Mouse (Mus musculus): ENCODE results near the gene Hnrnpc. TPM values are rescaled to one million over a fixed set of nuclear protein-coding genes. Genes with fewer than 3 reads are reported as not detected.
"Not testable (repeated sequence)": the region's sequence is repeated elsewhere in the genome, so short reads cannot be mapped to it uniquely, and the experiment has no call there.

Hnrnpc gene
- polyA plus RNA-seq, 1 experiment from 2014 or later, result 686 TPM

DNA sequence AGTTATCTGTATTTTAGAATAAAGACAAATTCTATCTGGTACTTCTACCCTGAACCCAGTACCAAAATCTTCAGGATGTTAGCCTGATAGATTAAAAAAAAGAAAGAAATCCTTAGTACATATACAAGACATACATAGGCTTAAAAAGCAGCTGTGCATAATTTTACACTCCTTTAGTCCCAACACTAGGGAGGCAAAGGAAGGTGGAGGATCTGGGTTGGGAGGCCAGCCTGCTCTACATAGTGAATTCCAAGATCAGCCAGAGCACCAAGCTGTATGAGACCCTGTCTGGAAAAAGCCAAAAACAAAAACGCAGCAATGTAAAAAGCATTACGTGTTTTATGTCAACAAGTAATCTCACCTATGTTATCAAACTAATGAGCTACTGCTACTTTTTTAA lies 4.3 kb downstream of the Hnrnpc start:
- Histone ChIP-seq H3K9me3 (no peaks in the 10 kb centered on the region), H3K4me1 (0 out of 2 replicates have a peak, but pooled peaks cover 12% of the 10 kb centered on the region), H3K36me3 (peaks cover 36% of the 10 kb centered on the region), H3K4me3 (no peak overlapping the region), H3K27me3 (ENCODE audit: insufficient read depth, poor library complexity, severe bottlenecking) (no peaks in the 10 kb centered on the region), H3K27ac (no peak overlapping the region)
- 86% methylated on average over 2 of the region's 2 CpGs for WGBS
- no peak for DNase-seq (ENCODE audit: low spot score)

DNA sequence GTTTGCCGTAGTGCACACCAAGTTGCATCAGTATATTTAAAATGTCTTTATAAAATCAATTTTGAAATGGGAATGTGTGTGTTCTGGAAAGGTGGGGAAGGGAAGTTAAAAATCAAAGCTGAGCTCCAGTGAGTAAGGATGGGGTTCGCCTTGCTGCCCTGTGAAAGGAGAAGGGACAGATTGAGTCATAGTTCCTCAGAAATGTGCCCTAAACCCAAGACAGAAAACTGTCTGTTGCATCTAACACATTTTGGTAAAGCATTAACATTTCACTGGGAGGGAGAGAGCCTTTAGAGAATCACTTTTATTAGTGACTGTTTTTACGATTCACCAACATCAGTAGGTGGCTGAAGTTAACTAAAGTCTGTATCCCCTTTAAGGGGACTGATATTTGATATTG lies 5.4 kb downstream of the Hnrnpc start:
- H3K9me3 ChIP-seq; H3K27ac ChIP-seq; H3K27me3 ChIP-seq (ENCODE audit: insufficient read depth, poor library complexity, severe bottlenecking); H3K4me3 ChIP-seq; DNase-seq (ENCODE audit: low spot score): not testable (repeated sequence)
- WGBS, result 85% methylated on average over 3 of the region's 3 CpGs
- peaks cover 39% of the 10 kb centered on the region for H3K36me3 ChIP-seq
- 0 out of 2 replicates have a peak, but pooled peaks cover 12% of the 10 kb centered on the region for H3K4me1 ChIP-seq

DNA sequence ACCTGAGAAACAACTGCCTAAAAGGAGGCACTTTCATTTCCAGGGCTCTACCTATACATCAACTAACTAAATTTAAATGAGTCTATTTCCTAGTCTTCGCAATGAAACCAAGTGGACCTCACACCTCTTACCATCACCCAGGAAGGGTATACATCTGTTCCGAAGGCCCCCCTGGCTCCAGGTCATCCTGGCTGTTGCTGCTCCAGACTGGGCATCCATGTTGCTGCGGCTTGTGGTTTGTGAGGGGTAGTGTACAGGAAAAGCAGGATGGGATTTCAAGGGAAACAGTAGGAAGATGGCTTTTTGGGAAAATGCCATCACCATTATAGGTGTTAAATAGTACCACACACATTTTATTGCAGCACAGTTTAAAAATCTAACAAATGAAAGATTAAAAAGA lies 6.6 kb downstream of the Hnrnpc start:
- WGBS, result 92% methylated on average over 3 of the region's 3 CpGs
- H3K4me3 ChIP-seq; H3K9me3 ChIP-seq; DNase-seq (ENCODE audit: low spot score); H3K27ac ChIP-seq; H3K27me3 ChIP-seq (ENCODE audit: insufficient read depth, poor library complexity, severe bottlenecking): not testable (repeated sequence)
- H3K36me3 ChIP-seq, result peaks cover 49% of the 10 kb centered on the region
- 0 out of 2 replicates have a peak, but pooled peaks cover 12% of the 10 kb centered on the region for H3K4me1 ChIP-seq

DNA sequence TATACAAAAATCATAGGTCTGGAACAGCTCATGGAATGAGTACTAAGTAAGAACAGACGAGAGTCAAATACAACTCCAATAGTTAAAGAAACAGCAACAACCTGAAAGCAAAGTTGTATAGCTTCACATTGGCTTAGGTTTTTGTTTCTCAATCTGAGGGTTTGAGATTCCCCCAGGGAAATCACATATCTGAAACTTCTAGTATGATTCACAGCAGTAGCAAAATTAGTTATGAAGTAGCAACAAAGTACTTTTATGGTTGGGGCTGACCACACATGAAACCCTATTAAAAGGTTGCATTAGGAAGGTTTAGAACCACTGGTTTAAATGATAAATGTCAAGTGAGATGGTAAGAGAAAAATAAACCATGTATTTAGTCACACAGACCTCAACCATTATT lies 9.3 kb downstream of the Hnrnpc start:
- Histone ChIP-seq H3K4me1 (no peaks in the 10 kb centered on the region), H3K36me3 (peaks cover 65% of the 10 kb centered on the region), H3K4me3 (no peak overlapping the region), H3K27me3 (ENCODE audit: insufficient read depth, poor library complexity, severe bottlenecking) (no peaks in the 10 kb centered on the region), H3K27ac (no peak overlapping the region), H3K9me3 (no peaks in the 10 kb centered on the region)
- WGBS, result 82% methylated on average over 1 of the region's 1 CpGs
- DNase-seq (ENCODE audit: low spot score), result no peak

DNA sequence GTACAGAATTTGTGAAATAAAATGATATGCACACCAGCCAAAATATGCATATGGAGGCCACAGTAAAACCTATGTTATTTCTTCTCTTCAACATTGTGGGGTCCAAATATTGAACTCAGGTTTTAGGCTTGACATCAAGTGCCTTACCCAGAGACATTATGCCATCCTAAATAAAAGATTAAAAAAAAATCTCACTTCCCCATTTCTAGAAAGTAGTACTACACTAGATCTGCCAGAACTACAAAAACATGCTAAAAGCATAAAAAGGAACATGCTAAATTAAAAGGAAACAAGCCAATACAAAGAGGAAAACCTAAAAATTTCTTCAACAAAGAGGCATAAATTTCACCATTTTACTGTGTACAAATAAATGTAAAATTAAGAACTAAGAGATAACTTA lies 20.7 kb downstream of the Hnrnpc start:
- Histone ChIP-seq H3K4me3 (no peak overlapping the region), H3K36me3 (peaks cover 77% of the 10 kb centered on the region), H3K27me3 (ENCODE audit: insufficient read depth, poor library complexity, severe bottlenecking) (no peaks in the 10 kb centered on the region), H3K4me1 (no peaks in the 10 kb centered on the region), H3K9me3 (no peaks in the 10 kb centered on the region), H3K27ac (no peak overlapping the region)
- no peak for DNase-seq (ENCODE audit: low spot score)

DNA sequence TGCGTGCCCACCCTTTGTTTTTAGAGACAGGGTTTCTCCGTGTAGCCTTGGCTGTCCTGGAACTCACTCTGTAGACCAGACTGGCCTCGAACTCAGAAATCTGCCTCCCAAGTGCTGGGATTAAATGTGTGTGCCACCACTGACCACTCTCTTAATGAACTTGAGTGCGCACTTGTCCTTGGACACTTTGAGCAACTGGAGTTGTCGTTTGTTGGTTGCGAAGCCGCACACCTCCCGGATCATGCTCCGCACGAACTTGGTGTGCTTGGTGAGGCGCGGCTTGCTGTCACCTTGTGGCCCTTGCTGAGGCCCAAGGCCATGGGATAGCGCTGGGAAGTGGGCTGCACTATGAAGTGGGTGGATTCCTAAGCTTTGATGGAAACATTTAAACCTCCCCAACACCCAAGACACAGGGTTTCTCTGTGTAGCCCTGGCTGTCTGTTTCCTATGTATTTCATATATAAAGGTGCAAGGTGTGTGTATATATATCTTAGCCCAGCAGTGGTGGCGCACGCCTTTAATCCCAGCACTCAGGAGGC lies 32.2 kb downstream of the Hnrnpc start:
- no peaks in the 10 kb centered on the region for H3K27me3 ChIP-seq (ENCODE audit: insufficient read depth, poor library complexity, severe bottlenecking)
- H3K4me1 ChIP-seq, result no peaks in the 10 kb centered on the region
- H3K27ac ChIP-seq, result no peak overlapping the region
- DNase-seq (ENCODE audit: low spot score), result no peak
- H3K4me3 ChIP-seq, result no peak overlapping the region
- peaks cover 59% of the 10 kb centered on the region for H3K36me3 ChIP-seq
- H3K9me3 ChIP-seq, result no peaks in the 10 kb centered on the region
- WGBS, result 93% methylated on average over 15 of the region's 15 CpGs

DNA sequence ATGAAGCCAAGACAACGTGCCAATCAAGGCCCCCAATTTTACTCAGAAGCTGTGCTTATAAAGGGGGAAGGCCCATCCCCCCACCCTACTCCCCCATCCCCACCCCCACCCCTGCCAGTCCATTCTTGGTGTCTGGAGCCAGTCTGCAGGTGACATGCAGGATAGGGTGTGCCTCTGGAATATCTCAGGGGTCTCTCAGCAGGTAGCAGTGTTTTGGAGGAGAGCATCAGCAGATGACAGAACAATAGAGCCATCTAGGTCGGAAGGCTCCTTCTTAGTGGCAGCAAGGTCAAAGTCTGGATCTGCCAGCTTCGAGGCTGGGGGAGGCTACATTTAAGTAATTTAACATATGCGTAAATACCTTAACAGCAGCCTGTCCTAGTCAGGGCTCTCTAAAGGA lies 37.7 kb downstream of the Hnrnpc start:
- H3K4me1 ChIP-seq, result no peaks in the 10 kb centered on the region
- no peak overlapping the region for H3K4me3 ChIP-seq
- H3K27ac ChIP-seq, result no peak overlapping the region
- no peaks in the 10 kb centered on the region for H3K27me3 ChIP-seq (ENCODE audit: insufficient read depth, poor library complexity, severe bottlenecking)
- H3K36me3 ChIP-seq, result peaks cover 6% of the 10 kb centered on the region
- H3K9me3 ChIP-seq, result no peaks in the 10 kb centered on the region
- 51% methylated on average over 4 of the region's 4 CpGs for WGBS
- DNase-seq (ENCODE audit: low spot score), result no peak

DNA sequence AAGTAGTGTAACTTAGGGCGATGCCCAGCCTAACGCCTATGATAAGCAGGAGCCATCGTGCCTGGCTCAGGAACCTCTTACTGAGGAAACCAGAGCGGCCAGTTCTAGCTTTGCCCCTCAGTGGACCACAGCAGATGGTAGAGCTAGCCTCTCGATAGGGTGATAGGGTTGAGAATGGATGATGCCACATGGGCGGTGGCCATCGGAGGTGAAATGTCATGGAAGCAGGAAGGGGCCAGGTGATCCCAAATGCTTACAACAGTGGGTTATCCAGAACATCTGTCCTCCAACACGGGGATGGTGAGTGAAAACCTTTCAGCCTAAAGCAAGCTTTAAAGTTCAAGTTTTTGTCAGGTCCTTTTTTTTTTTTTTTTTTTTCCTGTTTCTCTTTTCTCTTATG lies 42.0 kb downstream of the Hnrnpc start:
- Histone ChIP-seq H3K36me3 (no peaks in the 10 kb centered on the region), H3K4me1 (no peaks in the 10 kb centered on the region), H3K9me3 (no peaks in the 10 kb centered on the region), H3K27me3 (ENCODE audit: insufficient read depth, poor library complexity, severe bottlenecking) (no peaks in the 10 kb centered on the region), H3K4me3 (no peak overlapping the region), H3K27ac (no peak overlapping the region)
- WGBS, result 85% methylated on average over 8 of the region's 8 CpGs
- no peak for DNase-seq (ENCODE audit: low spot score)

DNA sequence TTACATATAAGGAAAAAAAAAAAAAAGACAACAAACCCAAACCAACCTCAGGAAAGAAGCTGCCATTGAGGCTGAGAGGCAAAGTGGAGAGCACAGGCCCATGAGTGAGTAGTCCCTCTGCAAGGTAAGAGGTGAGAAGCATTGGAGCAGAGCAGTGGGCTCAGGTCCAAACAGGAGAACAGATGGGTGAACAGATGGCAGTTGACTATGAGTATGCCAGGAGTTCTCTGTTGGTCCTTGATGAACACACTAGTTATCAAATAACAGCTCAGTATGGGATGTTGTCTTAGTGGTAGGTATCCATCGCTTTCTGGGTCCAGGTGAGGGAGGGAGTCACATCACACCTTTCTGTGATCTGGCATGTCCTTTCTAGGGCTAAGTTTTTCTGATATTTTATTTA lies 43.0 kb downstream of the Hnrnpc start:
- WGBS, result 67% methylated on average over 1 of the region's 1 CpGs
- Histone ChIP-seq H3K27me3 (ENCODE audit: insufficient read depth, poor library complexity, severe bottlenecking) (no peaks in the 10 kb centered on the region), H3K27ac (no peak overlapping the region), H3K9me3 (no peaks in the 10 kb centered on the region), H3K36me3 (no peaks in the 10 kb centered on the region), H3K4me3 (no peak overlapping the region), H3K4me1 (no peaks in the 10 kb centered on the region)
- DNase-seq (ENCODE audit: low spot score), result no peak

DNA sequence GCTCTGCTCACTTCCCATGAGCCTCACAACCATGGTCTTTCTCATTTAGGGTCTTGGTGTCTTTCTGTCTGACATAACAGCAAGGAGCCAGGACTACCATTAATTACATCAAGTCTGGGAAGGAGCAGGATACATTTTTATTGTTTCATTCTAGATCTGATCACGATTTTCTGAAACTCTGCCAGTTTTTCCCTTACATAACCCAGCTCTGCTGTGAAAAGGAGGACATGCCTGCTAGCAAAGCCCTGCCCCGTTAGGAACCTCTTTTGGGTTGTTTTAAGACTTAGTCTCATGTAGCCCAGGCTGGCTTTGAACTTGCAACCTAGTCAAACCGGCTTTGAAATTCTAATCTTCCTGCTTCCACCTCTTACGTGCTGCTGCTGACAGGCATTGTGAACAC lies 43.8 kb downstream of the Hnrnpc start:
- DNase-seq (ENCODE audit: low spot score), result no peak
- Histone ChIP-seq H3K4me3 (no peak overlapping the region), H3K27me3 (ENCODE audit: insufficient read depth, poor library complexity, severe bottlenecking) (no peaks in the 10 kb centered on the region), H3K4me1 (no peaks in the 10 kb centered on the region), H3K27ac (no peak overlapping the region), H3K36me3 (no peaks in the 10 kb centered on the region), H3K9me3 (no peaks in the 10 kb centered on the region)
- 58% methylated on average over 4 of the region's 4 CpGs for WGBS

DNA sequence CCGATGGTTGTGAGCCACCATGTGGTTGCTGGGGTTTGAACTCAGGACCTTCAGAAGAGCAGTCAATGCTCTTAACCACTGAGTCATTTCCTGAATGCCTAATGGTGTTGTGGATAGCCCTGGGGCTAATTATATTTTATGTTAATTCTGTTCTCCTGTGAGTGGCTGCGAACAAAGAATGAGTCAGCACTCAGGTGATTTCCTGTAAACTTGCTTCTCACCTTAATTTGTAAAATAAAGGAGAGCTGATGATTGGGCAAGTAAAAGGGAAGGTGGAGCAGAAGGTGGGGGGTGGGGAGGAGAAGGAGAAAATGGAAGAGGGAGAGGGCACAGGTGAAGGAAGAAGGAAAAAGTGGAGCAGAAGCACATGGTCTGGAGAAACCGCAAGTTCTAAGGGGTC lies 51.1 kb downstream of the Hnrnpc start:
- not testable (repeated sequence) for H3K27me3 ChIP-seq (ENCODE audit: insufficient read depth, poor library complexity, severe bottlenecking); H3K9me3 ChIP-seq; DNase-seq (ENCODE audit: low spot score); H3K4me3 ChIP-seq; H3K4me1 ChIP-seq; H3K27ac ChIP-seq; H3K36me3 ChIP-seq
- 88% methylated on average over 3 of the region's 3 CpGs for WGBS

DNA sequence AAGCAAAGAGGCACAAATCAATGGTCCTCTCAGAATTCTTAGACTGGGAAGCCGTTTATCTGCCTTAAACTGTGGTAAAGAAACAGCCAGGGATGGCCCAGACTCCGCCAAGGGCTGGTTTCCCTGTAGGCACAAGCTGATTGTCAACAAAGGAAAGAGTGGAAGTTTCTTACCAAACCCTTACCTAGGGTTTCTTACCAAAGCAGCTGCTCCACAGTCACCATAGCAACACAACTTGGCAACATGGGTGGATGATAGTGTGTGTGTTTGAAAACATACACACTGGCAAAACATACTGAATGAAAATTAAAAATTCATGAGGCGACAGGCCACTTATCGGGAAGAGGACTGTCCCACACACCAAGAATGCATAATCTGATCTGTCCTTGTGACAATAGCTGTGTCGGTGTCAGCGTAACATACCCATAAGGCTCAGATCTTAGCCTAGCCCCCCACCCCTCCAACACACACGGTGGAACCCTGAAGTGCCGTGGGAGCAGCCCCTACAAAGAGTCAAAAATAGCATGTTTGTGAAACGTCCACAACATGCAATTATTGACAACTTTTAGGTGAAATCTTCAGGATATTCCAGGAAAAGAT lies 57.8 kb downstream of the Hnrnpc start:
- DNase-seq (ENCODE audit: low spot score), result no peak
- 79% methylated on average over 9 of the region's 9 CpGs for WGBS
- H3K27ac ChIP-seq, result no peak overlapping the region

DNA sequence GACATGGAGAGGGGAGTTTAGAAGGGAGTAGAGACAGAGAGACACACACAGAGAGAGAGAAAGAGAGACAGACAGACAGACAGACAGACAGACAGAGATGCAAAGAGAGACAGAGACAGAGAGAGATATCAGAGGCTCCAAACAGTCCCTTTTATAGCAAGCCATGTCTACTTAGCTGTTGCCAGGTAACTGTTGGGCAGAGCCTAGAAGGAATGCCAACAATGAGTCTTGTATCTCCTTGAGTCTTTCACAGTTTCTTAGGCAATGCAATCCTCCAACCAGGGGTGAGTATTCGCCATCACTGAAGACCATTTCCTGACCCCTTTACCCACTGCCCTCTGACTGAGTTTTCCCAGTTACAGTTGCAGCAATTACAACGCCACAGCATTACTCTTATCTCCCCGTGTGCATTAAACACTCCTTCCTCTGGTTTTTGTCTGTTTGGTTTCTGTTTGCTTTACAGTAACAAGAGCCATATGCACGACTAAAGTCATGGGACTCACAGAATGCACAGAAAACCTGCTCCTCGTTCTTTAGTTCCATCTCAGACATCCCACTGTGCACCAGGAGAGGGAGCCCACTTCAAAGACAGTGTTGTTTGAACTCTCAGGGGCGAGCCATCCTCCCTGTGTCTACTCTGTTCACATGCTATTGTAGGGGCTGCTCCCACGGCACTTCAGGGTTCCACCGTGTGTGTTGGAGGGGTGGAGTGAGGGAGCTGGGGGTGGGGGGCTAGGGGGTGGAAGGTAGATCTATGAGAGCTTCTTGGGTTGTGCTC lies 58.7 kb downstream of the Hnrnpc start:
- no peak for DNase-seq (ENCODE audit: low spot score)
- Histone ChIP-seq H3K9me3 (no peaks in the 10 kb centered on the region), H3K27ac (no peak overlapping the region), H3K4me3 (0 out of 2 replicates have a peak overlapping the region, but pooled peaks have one; percentile 12), H3K4me1 (peaks cover 8% of the 10 kb centered on the region), H3K36me3 (no peaks in the 10 kb centered on the region), H3K27me3 (ENCODE audit: insufficient read depth, poor library complexity, severe bottlenecking) (no peaks in the 10 kb centered on the region)
- 11% methylated on average over 8 of the region's 8 CpGs for WGBS

More for the DNA sequence above, 57.8 kb downstream of the Hnrnpc start:
- Histone ChIP-seq H3K4me1 (peaks cover 8% of the 10 kb centered on the region), H3K36me3 (no peaks in the 10 kb centered on the region), H3K4me3 (no peak overlapping the region), H3K27me3 (ENCODE audit: insufficient read depth, poor library complexity, severe bottlenecking) (no peaks in the 10 kb centered on the region), H3K9me3 (no peaks in the 10 kb centered on the region)

Data from heart, embryonic 10.5 days (tissue).